Mouse (Mus musculus) granulocyte monocyte progenitor cell, adult 5-6 weeks (primary cell): Measurements from ENCODE around the gene Arl3. TPM values are rescaled to one million over a fixed set of nuclear protein-coding genes. Genes with fewer than 3 reads are reported as not detected.
"Not testable (repeated sequence)": the region's sequence is repeated elsewhere in the genome, so short reads cannot be mapped to it uniquely, and the experiment has no call there.

ENCODE experiments used
- ATAC-seq: replicated peaks from 2 replicates; pipeline ENCODE4 v1.8.0; 2016; ENCODE audit warnings: mild to moderate bottlenecking, moderate TSS enrichment, inconsistent platforms; ENCODE audit not compliant: poor library complexity, severe bottlenecking
- total RNA-seq, 2 experiments: library from RNA; stranded (forward) in 1 of 2; stranded (reverse) in 1 of 2; fragments of 200-712, 200-1000 nt in 1 of 2; fragments of >200 nt in 1 of 2; fragmentation: Nextera tagmentation in 1 of 2; gene quantifications; 2 replicates each; pipeline ENCODE4 v1.2.3; 2014 to 2017

Arl3 gene
- total RNA-seq, 2 experiments from 2014 or later, result 9.9 to 13.9 TPM

DNA sequence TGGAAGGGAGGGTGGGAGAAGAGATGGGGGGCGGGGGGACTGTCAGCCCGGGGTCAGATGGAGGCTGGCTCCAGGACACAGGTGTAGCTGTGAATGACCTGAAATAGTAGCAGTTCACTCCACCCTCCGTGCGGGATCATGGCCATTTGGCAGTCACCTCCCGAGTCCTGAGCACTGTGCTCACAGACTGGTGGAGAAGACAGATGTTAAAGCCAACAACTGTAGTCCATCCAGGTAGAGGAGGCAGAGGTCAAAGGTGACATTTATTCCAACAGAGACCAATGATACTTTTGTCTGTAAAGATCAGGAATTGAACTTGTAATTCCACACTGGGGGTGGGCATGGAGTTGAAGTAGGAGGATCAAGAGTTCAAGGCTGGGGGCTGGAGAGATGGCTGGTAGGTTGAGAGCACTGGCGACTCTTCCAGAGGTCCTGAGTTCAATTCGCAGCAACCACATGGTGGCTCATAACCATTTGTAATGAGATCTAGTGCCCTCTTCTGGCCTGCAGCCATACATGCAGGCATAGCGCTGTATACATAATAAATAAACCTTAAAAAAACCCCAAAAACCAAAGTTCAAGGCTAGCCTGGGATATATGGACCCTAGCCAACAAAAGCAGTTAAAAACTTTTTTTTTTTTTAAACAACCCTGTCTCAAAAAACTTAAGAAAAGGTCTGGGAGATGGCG is 19.9 kb upstream of the Arl3 start:
- no peak for ATAC-seq

- no peak for ATAC-seq
These were observed 18.6 kb upstream of the Arl3 start for GRCm38 (mm10) chr19:46591575-46591974.

GRCm38 (mm10) chr19:46587823-46588508 is 15.0 kb upstream of the Arl3 start:
- ATAC-seq, result peak; percentile 90

- no peak for ATAC-seq
These were observed 2.2 kb upstream of the Arl3 start for GRCm38 (mm10) chr19:46575196-46575595.

DNA sequence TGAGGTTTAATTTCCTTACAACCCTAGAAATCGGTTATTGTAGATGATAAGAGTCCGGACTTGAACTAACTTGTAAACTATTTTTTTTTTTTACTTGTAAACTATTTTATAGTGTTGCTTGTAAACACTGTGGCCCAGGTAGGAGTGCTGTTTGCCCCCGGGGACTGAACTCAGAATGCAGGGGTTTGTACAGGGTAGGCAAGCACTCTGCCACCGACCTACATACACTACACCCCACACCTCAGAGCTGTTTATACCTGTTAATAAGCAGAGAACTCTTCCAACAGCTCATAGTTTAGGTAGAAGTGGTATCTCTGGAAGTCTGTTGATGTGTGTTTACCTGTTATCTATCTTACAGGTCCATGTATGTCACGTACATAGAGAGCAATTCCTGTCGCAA is 992 bp upstream of the Arl3 start:
- no peak for ATAC-seq

GRCm38 (mm10) chr19:46572548-46572947 is 450 bp downstream of the Arl3 start:
- ATAC-seq, result 0 out of 2 replicates have a peak, but pooled peaks have one; percentile 0

- no peak for ATAC-seq
These were observed 1.1 kb downstream of the Arl3 start for GRCm38 (mm10) chr19:46571878-46572244.

DNA sequence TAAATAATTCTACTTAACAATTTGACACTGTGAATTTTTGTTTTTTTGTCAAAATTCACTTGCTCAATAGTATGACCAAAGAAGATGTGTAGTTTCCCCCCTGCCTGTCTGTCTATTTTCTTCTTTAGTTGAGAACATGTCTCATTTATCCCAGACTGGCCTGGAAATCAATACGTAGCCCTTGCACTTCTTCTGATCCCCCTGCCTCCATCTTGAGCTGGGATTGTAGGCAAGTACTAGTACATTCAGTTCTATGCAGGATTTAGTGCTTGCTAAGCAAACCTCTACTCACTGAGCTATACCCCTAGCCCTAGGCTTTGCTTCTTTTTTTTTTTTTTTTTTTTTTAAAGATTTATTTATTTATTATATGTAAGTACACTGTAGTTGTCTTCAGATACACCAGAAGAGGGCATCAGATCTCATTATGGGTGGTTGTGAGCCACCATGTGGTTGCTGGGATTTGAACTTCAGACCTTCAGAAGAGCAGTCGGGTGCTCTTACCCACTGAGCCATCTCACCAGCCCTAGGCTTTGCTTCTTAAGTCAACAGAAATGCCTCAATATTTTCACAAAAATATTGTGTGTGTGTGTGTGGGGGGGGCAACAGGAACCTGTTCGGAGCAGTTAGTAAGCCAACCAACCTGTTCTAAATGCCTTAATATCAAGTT is 1.7 kb downstream of the Arl3 start:
- ATAC-seq, result not testable (repeated sequence)

GRCm38 (mm10) chr19:46564043-46564462 is 8.9 kb downstream of the Arl3 start:
- ATAC-seq, result no peak

DNA sequence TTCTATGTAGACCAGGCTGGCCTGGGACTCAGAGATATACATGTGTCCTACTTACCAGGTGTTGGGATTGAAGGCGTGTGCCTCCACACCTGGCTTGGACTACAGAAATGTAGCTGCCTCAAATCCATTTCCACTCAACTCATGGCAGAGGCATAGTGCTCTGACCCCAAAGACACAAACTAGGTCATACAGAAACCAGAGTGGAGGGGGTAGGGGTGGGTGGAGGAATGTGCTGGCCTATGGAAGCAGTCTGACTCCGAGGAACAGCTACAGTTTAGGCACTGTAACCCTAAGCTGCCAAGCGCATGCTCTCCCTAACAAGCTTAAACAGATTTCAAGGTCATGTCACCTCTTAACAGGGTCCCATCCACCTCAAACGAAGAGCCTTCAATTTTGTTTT is 9.4 kb downstream of the Arl3 start:
- ATAC-seq, result no peak

DNA sequence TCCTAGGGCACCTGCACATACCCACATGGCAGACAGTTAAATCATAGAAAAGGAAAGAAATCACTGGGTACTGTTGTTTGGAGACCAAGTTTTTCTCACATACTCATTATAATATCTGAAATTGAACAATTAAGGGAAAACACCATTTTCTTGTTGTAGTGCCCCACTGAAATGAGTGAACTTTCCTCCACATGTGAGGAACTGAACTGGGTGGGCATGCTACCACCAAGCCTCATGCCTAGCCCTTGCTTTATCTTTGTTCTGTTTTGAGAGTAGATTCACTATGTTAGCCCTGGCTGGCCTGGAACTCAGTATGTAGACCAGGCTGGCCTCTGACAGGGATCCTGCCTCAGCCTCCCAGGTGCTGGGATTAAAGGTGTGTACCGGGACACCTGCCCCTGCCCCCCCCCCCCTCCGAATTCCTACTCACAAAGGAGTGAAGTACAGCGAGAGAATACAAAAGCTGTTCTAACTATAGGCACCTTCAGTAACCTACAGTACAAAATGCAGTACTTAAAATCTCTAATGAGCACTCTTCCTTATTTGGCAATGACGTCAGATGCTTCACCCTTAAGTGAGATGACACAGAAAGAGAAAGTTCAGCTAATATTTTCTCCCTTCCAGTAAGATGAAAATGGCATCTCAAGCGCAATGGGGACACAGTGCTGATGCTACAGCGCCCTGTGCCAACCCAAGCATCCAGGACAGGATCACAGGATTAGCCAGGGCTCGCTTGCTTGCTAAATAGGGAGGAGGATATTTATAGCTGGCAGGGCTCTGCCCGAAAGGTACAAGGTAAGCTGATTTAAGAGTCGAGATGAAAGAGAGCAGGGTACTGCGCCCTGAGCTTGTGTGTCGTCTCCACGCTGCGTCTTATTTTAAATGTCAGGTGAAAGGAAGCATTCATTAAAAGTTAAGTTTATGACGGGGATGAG is 10.2 kb downstream of the Arl3 start:
- no peak for ATAC-seq

DNA sequence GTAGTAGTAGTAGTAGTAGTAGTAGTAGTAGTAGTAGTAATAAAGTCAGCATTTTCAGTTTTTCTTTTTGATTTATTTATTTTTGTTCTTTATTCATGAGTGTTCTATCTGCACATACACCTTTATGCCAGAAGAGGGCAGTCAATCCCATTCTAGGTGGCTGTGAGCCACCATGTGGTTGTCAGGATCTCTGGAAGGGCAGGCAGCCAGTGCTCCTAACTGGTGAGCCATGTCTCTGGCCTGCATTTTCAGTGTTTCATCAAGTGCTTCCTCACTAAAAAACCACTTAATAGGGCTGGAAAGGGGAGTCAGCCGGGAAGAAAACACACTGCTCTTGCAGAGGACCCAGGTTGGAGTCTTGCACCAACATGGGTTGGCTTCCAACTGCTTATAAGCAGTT is 10.9 kb downstream of the Arl3 start:
- ATAC-seq, result peak; percentile 86

- no peak for ATAC-seq
These were observed 14.4 kb downstream of the Arl3 start for GRCm38 (mm10) chr19:46558631-46559030.

GRCm38 (mm10) chr19:46558009-46558408 is 15.0 kb downstream of the Arl3 start:
- ATAC-seq, result no peak

GRCm38 (mm10) chr19:46553541-46553955 is 19.4 kb downstream of the Arl3 start:
- ATAC-seq, result peak; percentile 42; the same call in 1 of the 2 replicates

GRCm38 (mm10) chr19:46552496-46552895 is 20.5 kb downstream of the Arl3 start:
- ATAC-seq, result no peak

GRCm38 (mm10) chr19:46550385-46550784 is 22.6 kb downstream of the Arl3 start:
- ATAC-seq, result no peak

DNA sequence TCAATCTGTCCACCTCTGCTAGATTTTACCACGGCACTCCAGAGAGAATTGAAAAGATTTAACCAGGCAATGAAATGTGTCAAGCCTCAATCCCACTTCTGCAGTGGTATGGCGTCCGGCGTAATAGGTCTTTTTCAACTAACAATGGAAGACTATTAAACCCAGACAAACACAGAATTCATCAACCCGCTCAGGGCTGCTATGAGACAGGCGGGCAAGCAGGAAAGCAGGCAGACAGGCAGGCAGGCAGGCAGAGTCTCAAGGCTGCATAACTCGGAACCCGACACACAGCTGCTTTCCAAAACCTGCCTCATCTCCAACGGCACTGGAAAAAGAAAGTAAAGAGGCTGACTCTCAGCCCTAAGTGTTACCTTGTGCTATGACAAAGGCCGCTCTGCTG is 24.9 kb downstream of the Arl3 start:
- ATAC-seq, result no peak

DNA sequence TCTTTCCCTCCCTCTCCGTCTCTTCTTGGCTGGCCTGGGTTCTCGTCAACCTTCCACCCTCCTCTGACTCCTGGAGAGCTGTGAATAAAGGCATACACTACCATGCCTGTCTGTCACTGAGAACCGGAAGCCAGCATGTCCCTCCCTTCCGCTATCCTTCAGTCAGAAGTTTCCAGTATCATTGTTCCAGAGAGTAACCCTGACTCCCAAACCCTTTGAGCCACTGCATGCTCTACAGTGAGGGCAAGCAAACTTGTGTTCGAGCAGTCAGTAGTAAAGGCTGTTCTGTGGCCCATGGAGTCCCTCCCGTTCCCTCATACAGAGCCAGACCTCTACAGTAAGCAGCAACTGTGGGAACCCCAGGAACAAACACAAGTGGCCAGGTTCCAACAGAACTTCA is 25.4 kb downstream of the Arl3 start:
- no peak for ATAC-seq

GRCm38 (mm10) chr19:46542750-46543149 is 30.2 kb downstream of the Arl3 start:
- no peak for ATAC-seq
